Mouse (Mus musculus) midbrain, embryonic 14.5 days (tissue): Measurements from ENCODE around the gene Majin. TPM values are rescaled to one million over a fixed set of nuclear protein-coding genes. Genes with fewer than 3 reads are reported as not detected.

Source experiments
- ATAC-seq: fragments of 200-750 bp; cut with Nextera tagmentation; 2 replicates; pipeline ENCODE4 v1.8.0; 2017; ENCODE audit warnings: moderate number of reproducible peaks, moderate library complexity; ENCODE audit not compliant: low FRiP score, low TSS enrichment
- DNase-seq: peaks from one replicate; pipeline ENCODE4 v3.0.0-alpha.2; 2015
- H3K27ac ChIP-seq: fragments of 300-500 bp; sonication (generic); replicated peaks from 2 replicates; pipeline ENCODE4 v1.5.1; 2014; ENCODE audit warnings: mild to moderate bottlenecking, low read depth, low read length, moderate library complexity
- H3K27me3 ChIP-seq: fragments of 300-500 bp; sonication (generic); 2 replicates; pipeline ENCODE4 v1.6.1; 2014; ENCODE audit warnings: low read length, control low read depth, mixed read lengths; ENCODE audit not compliant: control insufficient read depth, insufficient read depth
- H3K36me3 ChIP-seq: fragments of 300-500 bp; sonication (generic); 2 replicates; pipeline ENCODE4 v1.6.1; 2014; ENCODE audit warnings: low read length, control low read depth; ENCODE audit not compliant: control insufficient read depth, insufficient read depth
- H3K4me1 ChIP-seq: fragments of 300-500 bp; sonication (generic); 2 replicates; pipeline ENCODE4 v1.6.1; 2014; ENCODE audit warnings: mild to moderate bottlenecking, antibody characterized with exemption, low read length, control low read depth; ENCODE audit not compliant: control insufficient read depth, insufficient read depth
- H3K4me2 ChIP-seq: fragments of 300-500 bp; sonication (generic); 2 replicates; pipeline ENCODE4 v1.6.1; 2014; ENCODE audit warnings: mild to moderate bottlenecking, low read length, moderate library complexity
- H3K4me3 ChIP-seq: fragments of 300-500 bp; sonication (generic); replicated peaks from 2 replicates; pipeline ENCODE4 v1.5.1; 2014; ENCODE audit warnings: low read depth, low read length
- H3K9ac ChIP-seq: fragments of 300-500 bp; sonication (generic); replicated peaks from 2 replicates; pipeline ENCODE4 v1.6.1; 2014; ENCODE audit warnings: mild to moderate bottlenecking, low read length, moderate library complexity
- H3K9me3 ChIP-seq: fragments of 300-500 bp; sonication (generic); 2 replicates; pipeline ENCODE4 v1.6.1; 2016; ENCODE audit warnings: low read length, control low read depth, mixed read lengths; ENCODE audit not compliant: control insufficient read depth
- WGBS: fragments of 180-500 bp; shearing (Covaris S2); extraction: QIAGEN DNeasy Blood & Tissue Kit; methylation state at CpG from one replicate; pipeline ENCODE4 v1.1.7; 2014; 5-methylcytosine and 5-hydroxymethylcytosine counted together
- polyA plus RNA-seq: library from polyadenylated mRNA; unstranded; fragments of >200 nt; fragmentation: Nextera tagmentation; extraction: Ambion mirVana; gene quantifications from 2 replicates; pipeline ENCODE4 v1.2.1, GENCODE M21; 2014

Majin gene
- polyA plus RNA-seq, 1 experiment from 2014 or later = not detected

GRCm38 (mm10) chr19:6262839-6263433, 78.7 kb downstream of the Majin start:
- H3K9ac ChIP-seq = no peak overlapping the region
- DNase-seq (no peak), ATAC-seq (no peak)
- H3K36me3 ChIP-seq = peaks cover 43% of the 10 kb centered on the region
- no peak overlapping the region for H3K4me3 ChIP-seq
- no peak overlapping the region for H3K4me2 ChIP-seq
- H3K9me3 ChIP-seq = no peaks in the 10 kb centered on the region
- WGBS = 92% methylated on average over 8 of the region's 8 CpGs
- H3K27me3 ChIP-seq = no peaks in the 10 kb centered on the region
- H3K27ac ChIP-seq = no peak overlapping the region
- H3K4me1 ChIP-seq = no peaks in the 10 kb centered on the region

DNA sequence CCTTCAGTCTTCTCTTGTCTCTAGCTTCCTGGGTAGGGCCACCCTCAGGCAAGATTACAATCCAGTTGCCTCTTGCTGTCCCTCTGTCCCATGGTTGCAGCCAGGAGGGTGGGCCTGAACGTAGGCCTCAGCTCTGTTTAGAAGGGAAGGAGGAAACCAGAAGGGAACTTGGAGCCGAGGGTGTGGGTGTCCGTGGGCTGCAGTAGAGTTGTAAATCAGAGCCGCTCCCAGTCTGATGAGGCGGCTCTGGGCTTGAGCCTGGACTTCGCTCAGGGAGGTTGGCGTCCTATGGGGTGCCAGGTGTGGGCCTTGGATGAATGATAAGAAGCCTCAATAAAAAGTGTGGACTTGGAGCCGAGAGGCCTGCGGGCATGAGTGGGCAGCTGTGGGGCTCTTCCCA, 80.0 kb downstream of the Majin start:
- Histone ChIP-seq H3K9me3 (no peaks in the 10 kb centered on the region), H3K4me3 (no peak overlapping the region), H3K9ac (no peak overlapping the region), H3K36me3 (peaks cover 31% of the 10 kb centered on the region), H3K4me2 (no peak overlapping the region), H3K4me1 (no peaks in the 10 kb centered on the region), H3K27ac (no peak overlapping the region), H3K27me3 (no peaks in the 10 kb centered on the region)
- ATAC-seq (no peak), DNase-seq (no peak)
- 82% methylated on average over 9 of the region's 9 CpGs for WGBS

- H3K9me3 ChIP-seq = no peaks in the 10 kb centered on the region
- H3K4me2 ChIP-seq = no peak overlapping the region
- H3K27me3 ChIP-seq = no peaks in the 10 kb centered on the region
- DNase-seq = no peak
- 90% methylated on average over 8 of the region's 8 CpGs for WGBS
- no peak for ATAC-seq
- H3K4me3 ChIP-seq = no peak overlapping the region
- H3K9ac ChIP-seq = no peak overlapping the region
- no peak overlapping the region for H3K27ac ChIP-seq
- H3K36me3 ChIP-seq = peaks cover 28% of the 10 kb centered on the region
- H3K4me1 ChIP-seq = no peaks in the 10 kb centered on the region
Observed at GRCm38 (mm10) chr19:6264945-6265344, 80.8 kb downstream of the Majin start.

DNA sequence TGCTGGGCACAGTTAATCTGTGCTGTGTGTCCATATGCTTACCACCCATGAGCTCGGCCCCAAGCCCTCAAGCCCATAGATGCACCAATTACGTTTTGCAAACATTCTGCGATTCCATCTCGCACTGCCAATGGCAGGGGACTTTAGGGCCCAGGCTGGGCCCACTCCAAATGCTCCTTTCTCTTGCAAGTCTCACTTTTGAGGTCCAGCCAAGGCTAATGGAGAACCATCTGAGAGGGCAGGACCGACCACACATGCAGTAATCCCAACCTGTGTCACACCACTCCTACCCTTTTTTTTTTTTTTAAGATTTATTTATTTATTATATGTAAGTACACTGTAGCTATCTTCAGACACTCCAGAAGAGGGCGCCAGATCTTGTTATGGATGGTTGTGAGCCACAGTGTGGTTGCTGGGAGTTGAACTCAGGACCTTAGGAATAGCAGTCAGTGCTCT, 81.6 kb downstream of the Majin start:
- DNase-seq = no peak
- 64% methylated on average over 6 of the region's 6 CpGs for WGBS

DNA sequence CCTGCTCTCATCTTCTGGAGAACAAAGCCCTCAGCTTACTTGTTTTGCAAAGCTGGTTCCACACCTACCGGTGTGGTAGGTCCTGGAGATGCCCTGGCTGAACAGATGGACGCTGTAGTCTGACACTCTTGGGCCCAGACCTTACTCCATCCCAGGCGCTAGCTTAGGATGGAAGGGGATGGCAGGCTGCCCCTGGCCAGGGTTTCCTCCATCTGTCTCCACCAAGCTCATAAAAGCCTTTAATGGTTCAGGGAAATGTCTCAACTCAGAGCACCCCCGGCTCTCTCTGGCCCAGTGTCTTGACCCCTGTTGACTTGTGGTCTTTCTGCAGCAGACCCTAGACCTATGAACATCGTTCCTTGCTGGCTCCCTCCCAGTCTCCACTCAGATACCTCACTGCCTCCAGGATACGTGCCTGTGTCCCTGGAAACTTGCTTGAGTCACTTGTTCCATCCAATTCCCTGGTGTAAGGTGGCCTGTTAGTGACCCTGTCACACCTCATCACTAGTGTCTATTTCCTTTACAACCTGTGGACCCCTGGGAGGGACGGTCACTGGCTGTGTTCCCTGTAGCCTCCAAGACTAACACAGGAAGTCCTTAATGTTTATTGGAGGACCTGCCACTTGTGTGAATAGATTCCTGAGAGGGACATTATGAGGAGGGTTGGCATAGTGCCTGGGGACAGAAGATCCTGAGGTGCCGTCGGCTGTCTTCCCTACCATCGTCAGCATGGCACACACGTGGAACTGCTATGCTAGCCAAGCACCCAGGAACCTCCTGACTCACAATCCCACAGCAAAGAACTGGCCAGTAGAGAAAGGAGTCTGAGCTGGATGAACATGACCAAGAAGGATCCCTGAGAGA, 83.3 kb downstream of the Majin start:
- Histone ChIP-seq H3K27ac (no peak overlapping the region), H3K27me3 (no peaks in the 10 kb centered on the region), H3K4me3 (no peak overlapping the region), H3K4me1 (no peaks in the 10 kb centered on the region), H3K36me3 (peaks cover 2% of the 10 kb centered on the region; the same call in 1 of the 2 replicates), H3K4me2 (no peak overlapping the region), H3K9ac (no peak overlapping the region), H3K9me3 (no peaks in the 10 kb centered on the region)
- 79% methylated on average over 11 of the region's 11 CpGs for WGBS
- DNase-seq (no peak), ATAC-seq (no peak)

More for the DNA sequence above, 81.6 kb downstream of the Majin start:
- no peak overlapping the region for H3K4me3 ChIP-seq
- no peak overlapping the region for H3K4me2 ChIP-seq
- H3K9me3 ChIP-seq = no peaks in the 10 kb centered on the region
- H3K27me3 ChIP-seq = no peaks in the 10 kb centered on the region
- H3K4me1 ChIP-seq = no peaks in the 10 kb centered on the region
- no peak overlapping the region for H3K9ac ChIP-seq
- peaks cover 20% of the 10 kb centered on the region for H3K36me3 ChIP-seq
- ATAC-seq = no peak
- H3K27ac ChIP-seq = no peak overlapping the region

DNA sequence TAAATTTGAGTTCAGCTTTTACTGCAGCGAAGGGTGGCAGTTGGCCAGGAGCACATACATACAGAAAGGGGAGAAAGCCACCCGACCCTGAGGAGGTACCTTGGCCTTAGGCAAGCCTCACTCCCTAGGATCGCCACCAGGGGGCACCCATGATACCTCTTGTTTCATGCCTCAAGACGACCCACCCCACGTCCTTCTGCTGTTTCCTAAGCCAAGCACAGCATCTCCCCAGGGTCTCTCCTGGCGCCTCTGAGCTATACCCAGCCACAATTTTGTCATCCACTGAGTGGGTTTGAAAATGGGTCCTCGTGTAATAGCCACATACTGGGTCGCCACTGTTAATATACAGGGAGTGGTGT, 84.0 kb downstream of the Majin start:
- Histone ChIP-seq H3K4me1 (no peaks in the 10 kb centered on the region), H3K4me2 (no peak overlapping the region), H3K36me3 (no peaks in the 10 kb centered on the region), H3K4me3 (no peak overlapping the region), H3K9me3 (no peaks in the 10 kb centered on the region), H3K27me3 (no peaks in the 10 kb centered on the region), H3K27ac (no peak overlapping the region), H3K9ac (no peak overlapping the region)
- ATAC-seq = peak; percentile 67; the same call in 1 of the 2 replicates
- WGBS = 16% methylated on average over 8 of the region's 8 CpGs
- DNase-seq = peak; percentile 91

- ATAC-seq (no peak), DNase-seq (no peak)
- Histone ChIP-seq H3K4me3 (no peak overlapping the region), H3K9me3 (no peaks in the 10 kb centered on the region), H3K36me3 (no peaks in the 10 kb centered on the region), H3K4me1 (no peaks in the 10 kb centered on the region), H3K27me3 (no peaks in the 10 kb centered on the region), H3K4me2 (no peak overlapping the region), H3K27ac (no peak overlapping the region), H3K9ac (no peak overlapping the region)
- WGBS = 86% methylated on average over 7 of the region's 7 CpGs
Observed at GRCm38 (mm10) chr19:6268670-6269132, 84.5 kb downstream of the Majin start.

DNA sequence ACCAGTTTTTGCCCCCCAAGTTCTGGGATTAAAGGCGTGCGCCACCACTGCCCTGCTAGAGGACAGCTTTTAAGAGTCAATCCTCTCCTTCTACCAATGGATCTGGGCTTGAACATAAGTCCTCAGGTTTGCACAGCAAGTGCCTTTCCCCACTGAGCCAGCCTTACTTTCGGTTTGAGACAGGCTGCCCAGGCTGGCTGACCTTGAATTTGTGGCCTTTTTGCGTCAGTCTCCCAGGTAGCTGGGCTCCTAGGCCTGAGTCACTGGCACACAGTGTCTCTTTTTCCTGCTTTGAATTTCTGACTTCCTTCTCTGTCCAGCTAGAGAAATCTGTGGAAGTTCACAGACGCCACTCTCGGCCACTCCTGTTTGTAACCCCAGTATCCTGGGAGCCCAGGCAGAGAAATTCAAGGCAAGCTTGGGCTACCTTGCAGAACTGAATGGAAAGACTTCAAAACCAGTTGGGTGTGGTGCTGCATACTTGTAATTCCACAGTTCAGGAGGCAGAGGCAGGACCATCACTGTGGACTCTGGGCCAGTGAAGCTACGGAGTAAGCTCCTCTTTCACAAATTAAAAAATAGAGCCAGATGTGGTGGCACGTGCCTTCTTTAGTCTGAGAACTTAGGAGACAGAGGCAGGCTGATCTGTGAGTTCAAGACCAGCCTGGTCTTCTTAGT, 85.7 kb downstream of the Majin start:
- Histone ChIP-seq H3K9me3 (no peaks in the 10 kb centered on the region), H3K27me3 (no peaks in the 10 kb centered on the region), H3K4me1 (no peaks in the 10 kb centered on the region), H3K27ac (no peak overlapping the region), H3K4me3 (no peak overlapping the region), H3K9ac (no peak overlapping the region), H3K36me3 (no peaks in the 10 kb centered on the region), H3K4me2 (no peak overlapping the region)
- DNase-seq (no peak), ATAC-seq (no peak)
- 89% methylated on average over 8 of the region's 8 CpGs for WGBS
